Mouse (Mus musculus) forebrain, embryonic 16.5 days (tissue): Measurements from ENCODE around the gene Slitrk6. TPM values are rescaled to one million over a fixed set of nuclear protein-coding genes. Genes with fewer than 3 reads are reported as not detected.
A peak's percentile ranks its signal among the peaks of the same experiment; 100 is the strongest.

Source experiments
- ATAC-seq: fragments of 200-750 bp; cut with Nextera tagmentation; 2 replicates; pipeline ENCODE4 v1.8.0; 2017; ENCODE audit warnings: mild to moderate bottlenecking, moderate library complexity
- H3K27ac ChIP-seq: fragments of 300-500 bp; sonication (generic); 2 replicates; pipeline ENCODE4 v1.5.1; 2014; ENCODE audit warnings: low read length, control low read depth
- H3K27me3 ChIP-seq: fragments of 300-500 bp; sonication (generic); replicated peaks from 2 replicates; pipeline ENCODE4 v1.6.1; 2014; ENCODE audit warnings: low read length; ENCODE audit not compliant: control insufficient read depth, insufficient read depth
- H3K36me3 ChIP-seq: fragments of 300-500 bp; sonication (generic); 2 replicates; pipeline ENCODE4 v1.6.1; 2014; ENCODE audit not compliant: control insufficient read depth, insufficient read depth
- H3K4me1 ChIP-seq: fragments of 300-500 bp; sonication (generic); replicated peaks from 2 replicates; pipeline ENCODE4 v1.6.1; 2014; ENCODE audit warnings: low read length; ENCODE audit not compliant: control insufficient read depth, insufficient read depth
- H3K4me2 ChIP-seq: fragments of 300-500 bp; sonication (generic); 2 replicates; pipeline ENCODE4 v1.6.1; 2014; ENCODE audit warnings: mild to moderate bottlenecking, low read length, control low read depth
- H3K4me3 ChIP-seq: fragments of 300-500 bp; sonication (generic); replicated peaks from 2 replicates; pipeline ENCODE4 v1.5.1; 2014; ENCODE audit warnings: mild to moderate bottlenecking, low read length, control low read depth
- H3K9ac ChIP-seq: fragments of 300-500 bp; sonication (generic); replicated peaks from 2 replicates; pipeline ENCODE4 v1.6.1; 2014; ENCODE audit warnings: low read depth, low read length, control low read depth
- H3K9me3 ChIP-seq: fragments of 300-500 bp; sonication (generic); 2 replicates; pipeline ENCODE4 v1.6.1; 2016; ENCODE audit warnings: low read length; ENCODE audit not compliant: control insufficient read depth
- WGBS: fragments of 180-500 bp; shearing (Covaris S2); extraction: QIAGEN DNeasy Blood & Tissue Kit; methylation state at CpG from one replicate; pipeline ENCODE4 v1.1.7; 2014; 5-methylcytosine and 5-hydroxymethylcytosine counted together
- polyA plus RNA-seq: library from polyadenylated mRNA; unstranded; fragments of >200 nt; fragmentation: Nextera tagmentation; extraction: Ambion mirVana; gene quantifications from 2 replicates; pipeline ENCODE4 v1.2.1, GENCODE M21; 2015

The Slitrk6 gene
- 1.0 and 2.1 TPM in 2 replicates for polyA plus RNA-seq

DNA sequence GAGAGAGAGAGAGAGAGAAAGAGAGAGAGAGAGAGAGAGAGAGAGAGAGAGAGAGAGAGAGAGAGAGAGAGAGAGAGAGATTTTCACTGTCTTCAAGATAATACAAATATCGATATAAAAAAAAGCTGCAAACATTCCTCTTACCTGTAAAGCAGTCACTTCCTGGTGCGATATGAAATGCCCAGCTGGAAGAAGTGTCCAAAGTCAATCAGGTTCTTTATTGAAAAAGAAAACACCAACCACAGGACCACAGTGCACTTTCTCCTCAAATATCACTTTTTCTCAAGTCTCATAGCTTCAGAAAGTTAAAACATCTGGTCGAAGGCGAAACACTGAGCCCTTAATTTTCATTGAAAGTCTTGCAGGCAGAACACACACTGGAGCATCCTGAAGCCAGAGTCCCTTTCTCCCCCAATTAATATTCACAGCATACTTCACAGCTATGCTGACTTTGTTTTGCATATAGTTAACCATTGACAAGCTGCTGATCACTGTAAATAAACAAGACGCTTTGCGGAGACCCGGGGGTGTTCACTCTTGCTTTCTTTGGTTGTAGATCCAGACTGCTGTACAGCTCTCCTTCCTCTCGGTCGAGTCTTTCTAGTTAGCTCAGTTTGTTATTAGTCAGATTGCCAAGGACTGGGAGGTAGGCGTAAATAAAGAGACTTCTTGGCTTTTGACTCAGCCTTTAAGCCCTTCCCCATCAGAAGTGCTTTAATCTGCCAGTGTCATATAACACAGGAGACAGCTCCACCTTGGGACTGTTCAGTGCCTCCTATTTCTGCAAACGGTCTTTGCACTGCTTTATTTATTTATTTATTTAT lies at the start of gene Slitrk6:
Gene Slitrk6, minus strand, starts transcription at position 666 of the 824 bp plus-strand sequence.
- 0 out of 2 replicates have a peak, but pooled peaks cover 2% of the 10 kb centered on the region for H3K4me1 ChIP-seq

GRCm38 (mm10) chr14:110777546-110777945 lies 22.6 kb upstream of the Slitrk6 start:
- no peaks in the 10 kb centered on the region for H3K36me3 ChIP-seq
- H3K4me3 ChIP-seq: no peak overlapping the region
- ATAC-seq: no peak
- H3K27me3 ChIP-seq: no peaks in the 10 kb centered on the region
- H3K4me2 ChIP-seq: no peak overlapping the region
- no peaks in the 10 kb centered on the region for H3K9me3 ChIP-seq
- H3K27ac ChIP-seq: no peak overlapping the region
- H3K4me1 ChIP-seq: no peaks in the 10 kb centered on the region
- no peak overlapping the region for H3K9ac ChIP-seq

More for the DNA sequence above, at the start of gene Slitrk6:
- Histone ChIP-seq H3K4me2 (peak within 1 kb of the TSS; percentile 38), H3K9ac (no peak within 1 kb of the TSS), H3K27me3 (no peaks in the 10 kb centered on the region), H3K4me3 (peak within 1 kb of the TSS; percentile 24), H3K27ac (no peak within 1 kb of the TSS), H3K9me3 (no peaks in the 10 kb centered on the region), H3K36me3 (no peaks in the 10 kb centered on the region)
- 37% methylated on average over 11 of the region's 11 CpGs for WGBS
- peak; percentile 88 for ATAC-seq

DNA sequence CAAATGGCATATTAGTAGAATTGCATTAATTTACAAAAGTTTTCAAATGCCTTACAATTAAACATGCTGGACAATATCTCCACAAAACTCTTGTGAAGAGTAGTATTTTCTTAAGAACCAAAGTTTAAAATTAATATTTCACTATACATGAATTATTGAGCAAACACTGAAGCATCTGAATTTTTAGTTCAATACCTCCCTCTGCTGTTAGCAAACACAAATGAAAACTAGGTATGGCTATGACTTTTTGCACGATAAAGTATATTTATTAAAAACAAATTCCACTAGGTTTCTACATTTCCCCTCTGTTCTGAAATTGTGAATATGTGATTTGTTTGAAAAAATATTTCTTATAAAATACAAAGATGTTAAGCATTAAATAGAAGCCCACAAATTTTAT lies 15.7 kb upstream of the Slitrk6 start:
- no peak overlapping the region for H3K27ac ChIP-seq
- ATAC-seq: no peak
- no peak overlapping the region for H3K4me2 ChIP-seq
- 85% methylated on average over 1 of the region's 1 CpGs for WGBS
- no peaks in the 10 kb centered on the region for H3K4me1 ChIP-seq
- no peak overlapping the region for H3K9ac ChIP-seq
- no peaks in the 10 kb centered on the region for H3K9me3 ChIP-seq
- no peaks in the 10 kb centered on the region for H3K36me3 ChIP-seq
- H3K4me3 ChIP-seq: no peak overlapping the region
- no peaks in the 10 kb centered on the region for H3K27me3 ChIP-seq

GRCm38 (mm10) chr14:110762588-110763220 lies 7.8 kb upstream of the Slitrk6 start:
- Histone ChIP-seq H3K4me2 (no peak overlapping the region), H3K36me3 (no peaks in the 10 kb centered on the region), H3K9me3 (no peaks in the 10 kb centered on the region), H3K4me1 (no peaks in the 10 kb centered on the region), H3K4me3 (no peak overlapping the region), H3K27ac (no peak overlapping the region), H3K9ac (no peak overlapping the region), H3K27me3 (no peaks in the 10 kb centered on the region)
- no peak for ATAC-seq
- 21% methylated on average over 7 of the region's 7 CpGs for WGBS

GRCm38 (mm10) chr14:110760909-110761308 lies 6.0 kb upstream of the Slitrk6 start:
- no peak overlapping the region for H3K27ac ChIP-seq
- no peak for ATAC-seq
- H3K4me3 ChIP-seq: no peak overlapping the region
- no peaks in the 10 kb centered on the region for H3K36me3 ChIP-seq
- no peak overlapping the region for H3K4me2 ChIP-seq
- no peaks in the 10 kb centered on the region for H3K9me3 ChIP-seq
- H3K4me1 ChIP-seq: no peaks in the 10 kb centered on the region
- H3K27me3 ChIP-seq: no peaks in the 10 kb centered on the region
- H3K9ac ChIP-seq: no peak overlapping the region
- WGBS: 73% methylated on average over 1 of the region's 1 CpGs

- H3K9me3 ChIP-seq: no peaks in the 10 kb centered on the region
- H3K9ac ChIP-seq: no peak overlapping the region
- peak overlapping the region; percentile 38 for H3K4me2 ChIP-seq
- H3K27me3 ChIP-seq: no peaks in the 10 kb centered on the region
- no peak overlapping the region for H3K27ac ChIP-seq
- 25% methylated on average over 4 of the region's 4 CpGs for WGBS
- H3K4me3 ChIP-seq: no peak overlapping the region
- ATAC-seq: no peak
- H3K4me1 ChIP-seq: 0 out of 2 replicates have a peak, but pooled peaks cover 2% of the 10 kb centered on the region
- H3K36me3 ChIP-seq: no peaks in the 10 kb centered on the region
Observed at GRCm38 (mm10) chr14:110755308-110755650, 330 bp upstream of the Slitrk6 start.

- Histone ChIP-seq H3K27me3 (no peaks in the 10 kb centered on the region), H3K9ac (no peak overlapping the region), H3K4me2 (no peak overlapping the region), H3K9me3 (no peaks in the 10 kb centered on the region), H3K27ac (no peak overlapping the region), H3K36me3 (no peaks in the 10 kb centered on the region), H3K4me3 (no peak overlapping the region), H3K4me1 (no peaks in the 10 kb centered on the region)
- 6% methylated on average over 7 of the region's 7 CpGs for WGBS
- ATAC-seq: no peak
Observed at GRCm38 (mm10) chr14:110739861-110740260, 15.1 kb downstream of the Slitrk6 start.

DNA sequence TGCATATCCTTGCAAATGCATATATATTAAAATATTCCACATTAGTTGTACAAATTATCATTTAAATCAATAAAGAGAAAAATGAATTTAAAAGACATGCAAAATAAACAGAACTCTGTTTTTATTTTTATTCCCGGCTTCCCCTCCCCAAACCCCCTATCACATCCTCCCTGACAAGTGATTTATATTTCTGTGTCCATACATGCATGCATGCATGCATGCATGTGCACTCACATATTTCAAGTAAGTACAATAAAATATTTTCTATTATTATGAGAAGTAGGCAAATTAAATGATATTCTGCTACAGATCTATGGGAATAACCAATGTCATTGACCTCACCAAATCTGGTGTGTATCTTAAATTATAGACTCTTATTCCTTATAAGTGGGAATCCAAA lies 15.6 kb downstream of the Slitrk6 start:
- 93% methylated on average over 1 of the region's 1 CpGs for WGBS
- no peaks in the 10 kb centered on the region for H3K9me3 ChIP-seq
- H3K27me3 ChIP-seq: no peaks in the 10 kb centered on the region
- H3K4me2 ChIP-seq: no peak overlapping the region
- no peak for ATAC-seq
- no peak overlapping the region for H3K9ac ChIP-seq
- H3K4me3 ChIP-seq: no peak overlapping the region
- H3K27ac ChIP-seq: no peak overlapping the region
- H3K36me3 ChIP-seq: no peaks in the 10 kb centered on the region
- H3K4me1 ChIP-seq: no peaks in the 10 kb centered on the region

- no peaks in the 10 kb centered on the region for H3K36me3 ChIP-seq
- no peak overlapping the region for H3K9ac ChIP-seq
- no peak overlapping the region for H3K27ac ChIP-seq
- 17% methylated on average over 4 of the region's 4 CpGs for WGBS
- no peak overlapping the region for H3K4me3 ChIP-seq
- H3K27me3 ChIP-seq: no peaks in the 10 kb centered on the region
- no peak overlapping the region for H3K4me2 ChIP-seq
- H3K4me1 ChIP-seq: no peaks in the 10 kb centered on the region
- H3K9me3 ChIP-seq: no peaks in the 10 kb centered on the region
- ATAC-seq: no peak
Observed at GRCm38 (mm10) chr14:110728344-110728910, 26.5 kb downstream of the Slitrk6 start.
